Mouse (Mus musculus) lung, embryonic 15.5 days (tissue): ENCODE data around the gene Zfand2a. TPM values are rescaled to one million over a fixed set of nuclear protein-coding genes. Genes with fewer than 3 reads are reported as not detected.
A peak's percentile ranks its signal among the peaks of the same experiment; 100 is the strongest.

Experiments used
- ATAC-seq: fragments of 200-750 bp; cut with Nextera tagmentation; 2 replicates; pipeline ENCODE4 v1.8.0; 2017; ENCODE audit warnings: moderate number of reproducible peaks, borderline replicate concordance; ENCODE audit not compliant: low FRiP score, low TSS enrichment; ENCODE audit errors: extremely low read depth
- H3K27ac ChIP-seq: fragments of 300-500 bp; sonication (generic); 2 replicates; pipeline ENCODE4 v1.5.1; 2015; ENCODE audit warnings: moderate library complexity, mild to moderate bottlenecking, inconsistent platforms
- H3K27me3 ChIP-seq: fragments of 300-500 bp; sonication (generic); 2 replicates; pipeline ENCODE4 v1.6.1; 2015; ENCODE audit warnings: inconsistent platforms
- H3K36me3 ChIP-seq: fragments of 300-500 bp; sonication (generic); 2 replicates; pipeline ENCODE4 v1.6.1; 2015; ENCODE audit warnings: inconsistent platforms
- H3K4me1 ChIP-seq: fragments of 300-500 bp; sonication (generic); 2 replicates; pipeline ENCODE4 v1.6.1; 2015; ENCODE audit warnings: inconsistent platforms
- H3K4me2 ChIP-seq: fragments of 300-500 bp; sonication (generic); 2 replicates; pipeline ENCODE4 v1.6.1; 2015; ENCODE audit warnings: inconsistent platforms, mild to moderate bottlenecking, moderate library complexity
- H3K4me3 ChIP-seq: fragments of 300-500 bp; sonication (generic); 2 replicates; pipeline ENCODE4 v1.5.1; 2015; ENCODE audit warnings: mild to moderate bottlenecking, inconsistent platforms
- H3K9ac ChIP-seq: fragments of 300-500 bp; sonication (generic); 2 replicates; pipeline ENCODE4 v1.6.1; 2015; ENCODE audit warnings: inconsistent platforms
- H3K9me3 ChIP-seq: fragments of 300-500 bp; sonication (generic); 2 replicates; pipeline ENCODE4 v1.6.1; 2016; ENCODE audit warnings: inconsistent platforms
- WGBS: fragments of 180-500 bp; shearing (Covaris S2); methylation state at CpG from one replicate; pipeline ENCODE4 v1.1.7; 2015; 5-methylcytosine and 5-hydroxymethylcytosine counted together
- polyA plus RNA-seq: library from polyadenylated mRNA; unstranded; fragments of >200 nt; fragmentation: Nextera tagmentation; extraction: Ambion mirVana; gene quantifications from 2 replicates; pipeline ENCODE4 v1.2.1, GENCODE M21; 2015

Zfand2a gene
- polyA plus RNA-seq, 1 experiment from 2014 or later: 9.5 TPM

DNA sequence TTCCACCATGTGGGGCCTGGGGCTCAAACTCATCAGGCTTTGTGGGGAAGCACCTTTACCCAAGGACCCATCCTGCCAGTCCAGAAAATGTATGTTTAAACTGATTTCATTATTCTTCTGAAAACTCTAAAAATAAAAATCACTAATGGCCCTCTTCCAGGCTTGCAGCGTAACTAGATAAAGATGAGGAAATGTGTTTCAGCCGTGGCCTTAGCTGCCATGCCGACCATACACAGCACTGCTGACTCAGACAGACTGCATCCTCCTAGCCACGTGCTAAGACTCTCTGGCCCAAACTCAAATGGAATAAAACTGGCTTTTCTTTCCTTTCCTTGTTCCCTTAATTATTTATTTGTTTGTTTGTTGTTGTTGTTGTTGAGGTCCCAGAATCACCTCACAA lies 19.5 kb downstream of the Zfand2a start:
- Histone ChIP-seq H3K27me3 (no peaks in the 10 kb centered on the region), H3K9ac (no peak overlapping the region), H3K27ac (no peak overlapping the region), H3K4me1 (0 out of 2 replicates have a peak, but pooled peaks cover 1% of the 10 kb centered on the region), H3K9me3 (no peaks in the 10 kb centered on the region), H3K4me2 (no peak overlapping the region), H3K36me3 (no peaks in the 10 kb centered on the region), H3K4me3 (no peak overlapping the region)
- no peak for ATAC-seq
- 39% methylated on average over 4 of the region's 4 CpGs for WGBS

DNA sequence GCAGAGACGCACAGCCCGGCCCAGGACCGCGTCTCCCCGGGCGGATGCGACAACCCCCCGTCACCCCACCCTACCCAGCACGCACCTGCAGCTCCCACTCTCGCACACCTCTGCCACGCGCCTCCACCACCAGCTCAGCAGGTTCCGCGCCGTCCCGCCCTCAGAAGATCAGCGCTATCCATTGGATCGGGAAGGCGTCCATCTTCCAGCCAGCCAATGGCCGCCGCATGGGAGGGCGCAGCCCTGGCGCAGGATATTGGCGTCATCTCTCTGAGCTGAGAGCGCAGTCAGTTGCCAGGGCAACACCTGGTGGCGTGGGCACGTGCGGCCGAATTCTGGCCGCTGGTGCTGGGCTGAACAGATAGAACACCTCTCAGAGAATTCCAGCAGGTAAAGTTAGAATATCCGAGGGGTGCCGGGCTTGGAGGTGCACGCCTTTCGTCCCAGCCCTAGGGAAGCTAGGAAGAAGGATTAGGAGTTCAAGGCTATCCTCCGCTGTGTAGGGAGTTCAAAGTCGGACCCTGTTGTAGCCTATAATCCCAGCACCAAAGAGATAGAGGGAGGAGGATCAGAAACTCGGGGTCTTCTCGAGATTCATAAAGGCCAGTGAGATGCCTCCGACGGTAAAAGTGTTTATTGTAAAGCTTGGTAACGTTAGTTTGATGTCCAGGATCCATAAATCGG lies 23.8 kb downstream of the Zfand2a start, which contains the start of gene 3110082I17Rik:
Gene 3110082I17Rik, minus strand, starts transcription at position 144 of the 684 bp plus-strand sequence.
- Histone ChIP-seq H3K27me3 (no peaks in the 10 kb centered on the region), H3K9ac (peak within 1 kb of the TSS; percentile 53), H3K27ac (no peak within 1 kb of the TSS), H3K36me3 (no peaks in the 10 kb centered on the region), H3K4me3 (peak within 1 kb of the TSS; percentile 62), H3K4me2 (peak within 1 kb of the TSS; percentile 64), H3K4me1 (peaks cover 17% of the 10 kb centered on the region), H3K9me3 (no peaks in the 10 kb centered on the region)
- ATAC-seq: peak; percentile 98
- WGBS: 3% methylated on average over 42 of the region's 42 CpGs

DNA sequence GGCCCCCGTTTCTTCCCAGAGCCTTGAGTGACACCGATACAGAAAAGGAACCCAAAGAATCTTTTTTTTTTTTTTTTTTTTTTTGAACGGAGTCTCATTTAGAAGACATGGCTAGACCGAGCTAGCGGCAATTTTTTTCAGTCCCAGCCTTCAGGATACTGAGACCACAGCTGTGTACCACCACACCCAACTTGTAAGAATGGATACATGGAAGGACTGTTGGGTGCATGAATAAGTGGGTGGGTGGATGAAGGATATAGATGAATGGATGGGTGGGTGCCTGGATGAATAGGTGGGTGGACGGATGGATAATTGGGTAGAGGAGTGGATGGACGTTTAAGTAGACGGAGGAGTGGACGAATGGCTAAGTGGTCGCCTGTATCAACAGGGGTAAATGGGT lies 24.4 kb downstream of the Zfand2a start:
- WGBS: 9% methylated on average over 10 of the region's 10 CpGs
- Histone ChIP-seq H3K9me3 (no peaks in the 10 kb centered on the region), H3K4me3 (peak overlapping the region; percentile 62), H3K4me2 (peak overlapping the region; percentile 64), H3K4me1 (peaks cover 17% of the 10 kb centered on the region), H3K9ac (peak overlapping the region; percentile 53), H3K27me3 (no peaks in the 10 kb centered on the region), H3K36me3 (peaks cover 3% of the 10 kb centered on the region; the same call in 1 of the 2 replicates), H3K27ac (no peak overlapping the region)
- peak; percentile 15; the same call in 1 of the 2 replicates for ATAC-seq

DNA sequence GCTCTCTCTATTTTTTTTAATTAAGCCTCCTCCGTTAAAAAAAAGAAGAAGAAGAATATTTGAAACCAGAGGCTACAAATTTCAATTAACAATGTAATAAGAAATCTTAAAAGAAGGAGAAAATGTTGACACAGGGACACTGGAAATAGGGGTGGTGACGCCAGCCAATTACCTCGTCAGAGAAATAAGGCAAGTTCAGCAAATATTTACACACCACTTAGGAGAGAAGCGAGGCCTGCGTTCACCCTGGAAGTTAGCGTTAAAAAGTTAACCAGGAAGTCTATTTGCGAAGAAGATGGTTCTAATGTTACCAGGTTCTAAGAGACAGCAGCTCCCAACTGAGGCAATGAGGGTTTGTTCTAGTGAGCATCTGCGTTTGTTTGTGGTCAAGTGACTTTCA lies 27.1 kb downstream of the Zfand2a start:
- no peak for ATAC-seq
- Histone ChIP-seq H3K9ac (no peak overlapping the region), H3K27ac (peak overlapping the region; percentile 64), H3K27me3 (no peaks in the 10 kb centered on the region), H3K36me3 (peaks cover 15% of the 10 kb centered on the region), H3K4me1 (peaks cover 17% of the 10 kb centered on the region), H3K4me3 (no peak overlapping the region), H3K4me2 (no peak overlapping the region; the same call in 1 of the 2 replicates), H3K9me3 (no peaks in the 10 kb centered on the region)
- 57% methylated on average over 8 of the region's 8 CpGs for WGBS

DNA sequence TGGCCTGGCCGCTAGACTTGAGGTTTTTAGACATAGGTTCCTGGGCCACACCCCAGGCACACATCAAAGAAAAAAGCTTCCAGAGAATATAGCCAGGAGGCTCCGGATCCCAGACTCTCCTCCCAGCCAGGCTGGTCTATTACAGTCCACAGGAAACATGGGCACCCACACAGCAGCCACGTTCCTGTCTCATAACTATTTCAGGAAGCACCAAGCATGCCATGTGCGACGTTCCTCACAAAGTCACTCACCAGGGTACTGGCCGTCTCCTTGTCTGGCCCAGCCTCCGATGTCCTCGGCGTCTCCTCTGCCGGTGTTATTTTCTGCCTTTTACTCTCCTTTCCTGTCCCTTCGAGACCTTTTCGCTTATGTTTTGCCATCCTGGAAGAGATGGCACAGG lies 29.2 kb downstream of the Zfand2a start:
- H3K27ac ChIP-seq: no peak overlapping the region

DNA sequence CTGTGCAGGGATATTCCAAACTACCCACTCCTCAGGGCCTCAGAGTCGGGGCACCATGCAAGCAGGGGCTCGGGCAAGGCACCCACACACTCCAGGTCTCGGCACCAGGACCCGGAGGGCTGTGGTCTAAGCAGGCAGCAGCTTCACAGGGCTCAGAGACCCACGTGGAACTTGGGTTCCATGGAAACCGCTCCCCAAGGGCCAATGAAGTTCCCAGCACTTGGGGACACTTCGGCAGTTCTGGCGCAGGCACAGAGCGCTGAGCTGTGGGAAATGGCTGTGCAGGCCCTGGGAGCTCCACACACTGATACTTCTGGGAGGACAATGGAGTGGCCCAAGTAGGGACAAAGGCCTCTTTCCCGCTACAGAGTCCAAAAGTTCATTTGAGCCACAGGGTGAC lies 31.3 kb downstream of the Zfand2a start:
- Histone ChIP-seq H3K9ac (no peak overlapping the region), H3K4me1 (peaks cover 23% of the 10 kb centered on the region), H3K4me3 (no peak overlapping the region), H3K27me3 (no peaks in the 10 kb centered on the region), H3K4me2 (no peak overlapping the region), H3K27ac (no peak overlapping the region), H3K36me3 (peaks cover 15% of the 10 kb centered on the region), H3K9me3 (no peaks in the 10 kb centered on the region)
- 87% methylated on average over 10 of the region's 10 CpGs for WGBS
- no peak for ATAC-seq

More for the DNA sequence above, 29.2 kb downstream of the Zfand2a start:
- H3K9me3 ChIP-seq: no peaks in the 10 kb centered on the region
- H3K36me3 ChIP-seq: peaks cover 15% of the 10 kb centered on the region
- 86% methylated on average over 12 of the region's 12 CpGs for WGBS
- no peak overlapping the region for H3K4me3 ChIP-seq
- no peak overlapping the region for H3K4me2 ChIP-seq
- peaks cover 19% of the 10 kb centered on the region for H3K4me1 ChIP-seq
- H3K9ac ChIP-seq: no peak overlapping the region
- ATAC-seq: no peak
- H3K27me3 ChIP-seq: no peaks in the 10 kb centered on the region

DNA sequence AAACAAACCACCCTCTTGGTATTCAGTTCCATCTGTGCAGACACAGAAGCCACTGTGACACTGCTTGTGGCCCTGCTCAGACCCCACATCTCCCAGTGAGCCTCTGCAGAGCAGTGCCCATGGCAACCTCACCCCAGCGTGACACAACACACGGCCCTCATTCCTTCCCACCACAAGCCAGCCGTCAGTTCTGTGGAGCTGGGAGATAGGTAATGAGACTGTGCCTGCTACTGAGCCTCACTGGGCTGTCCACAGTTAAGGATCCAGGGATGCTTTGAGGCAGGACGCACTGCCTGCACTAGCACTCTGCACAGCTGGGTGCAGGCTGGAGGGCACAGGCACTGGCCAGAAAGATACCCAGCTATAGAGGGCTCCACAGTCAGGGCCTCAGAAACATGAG lies 34.4 kb downstream of the Zfand2a start:
- peaks cover 26% of the 10 kb centered on the region for H3K4me1 ChIP-seq
- no peak overlapping the region for H3K9ac ChIP-seq
- ATAC-seq: peak; percentile 36; the same call in 1 of the 2 replicates
- no peak overlapping the region for H3K4me3 ChIP-seq
- H3K9me3 ChIP-seq: no peaks in the 10 kb centered on the region
- H3K36me3 ChIP-seq: peaks cover 12% of the 10 kb centered on the region
- 23% methylated on average over 4 of the region's 4 CpGs for WGBS
- peak overlapping the region; percentile 59 for H3K27ac ChIP-seq
- no peaks in the 10 kb centered on the region for H3K27me3 ChIP-seq
- H3K4me2 ChIP-seq: peak overlapping the region; percentile 16; the same call in 1 of the 2 replicates

DNA sequence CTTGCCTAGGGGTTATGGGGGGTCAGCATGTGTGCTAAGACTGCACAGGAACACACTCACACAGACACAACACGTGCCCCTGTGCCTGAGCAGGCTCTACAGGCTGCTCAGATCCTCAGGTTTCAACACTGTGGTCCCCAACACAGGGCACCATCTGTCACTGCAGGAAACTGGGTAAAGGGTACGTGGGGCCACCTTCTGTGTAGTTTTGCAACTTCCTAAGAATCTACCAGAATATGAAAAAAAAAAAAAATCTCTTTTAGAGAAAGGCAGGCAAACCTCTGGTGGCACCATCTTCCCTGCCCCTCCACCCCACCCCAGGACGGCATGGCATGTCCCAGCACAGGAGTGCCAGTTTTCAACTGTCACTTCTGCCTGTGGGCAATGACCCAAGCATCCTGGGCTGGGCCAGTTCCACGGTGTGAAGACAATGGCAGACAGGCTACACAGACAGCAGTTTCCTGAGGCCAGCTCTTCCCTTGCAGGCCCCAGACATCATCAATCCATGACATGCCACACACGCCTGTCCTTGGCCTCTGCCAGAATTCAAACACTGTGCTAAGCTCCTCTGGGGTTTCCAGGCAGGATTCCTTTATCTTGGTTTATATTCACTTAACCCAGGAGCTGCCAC lies 35.1 kb downstream of the Zfand2a start:
- H3K36me3 ChIP-seq: peaks cover 6% of the 10 kb centered on the region; the same call in 1 of the 2 replicates
- H3K9me3 ChIP-seq: no peaks in the 10 kb centered on the region
- no peak overlapping the region for H3K4me3 ChIP-seq
- H3K4me1 ChIP-seq: peaks cover 26% of the 10 kb centered on the region
- H3K27me3 ChIP-seq: no peaks in the 10 kb centered on the region
- H3K4me2 ChIP-seq: peak overlapping the region; percentile 16; the same call in 1 of the 2 replicates
- no peak overlapping the region for H3K9ac ChIP-seq
- H3K27ac ChIP-seq: peak overlapping the region; percentile 59
- 34% methylated on average over 5 of the region's 5 CpGs for WGBS
- ATAC-seq: peak; percentile 74; the same call in 1 of the 2 replicates

DNA sequence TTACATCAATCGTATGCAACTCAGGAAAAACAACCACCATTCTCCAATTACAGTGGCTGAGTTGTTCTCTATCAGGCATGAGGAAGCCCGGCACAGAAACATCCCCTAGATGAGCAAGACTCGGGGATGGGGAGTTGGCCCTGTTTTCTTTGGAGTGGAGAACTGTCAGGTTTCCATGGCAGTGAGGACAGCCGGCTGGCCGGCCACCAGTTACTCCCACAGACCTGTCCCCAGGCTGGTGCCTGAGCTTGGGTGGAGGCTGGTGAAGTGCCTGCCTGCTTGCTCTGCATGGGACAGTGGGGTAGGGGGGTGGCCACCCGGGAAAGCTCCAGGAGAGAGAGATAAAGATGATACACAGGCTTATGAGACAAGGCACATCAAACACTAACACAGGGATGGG lies 36.3 kb downstream of the Zfand2a start:
- H3K9me3 ChIP-seq: no peaks in the 10 kb centered on the region
- WGBS: 62% methylated on average over 6 of the region's 6 CpGs
- no peak for ATAC-seq

DNA sequence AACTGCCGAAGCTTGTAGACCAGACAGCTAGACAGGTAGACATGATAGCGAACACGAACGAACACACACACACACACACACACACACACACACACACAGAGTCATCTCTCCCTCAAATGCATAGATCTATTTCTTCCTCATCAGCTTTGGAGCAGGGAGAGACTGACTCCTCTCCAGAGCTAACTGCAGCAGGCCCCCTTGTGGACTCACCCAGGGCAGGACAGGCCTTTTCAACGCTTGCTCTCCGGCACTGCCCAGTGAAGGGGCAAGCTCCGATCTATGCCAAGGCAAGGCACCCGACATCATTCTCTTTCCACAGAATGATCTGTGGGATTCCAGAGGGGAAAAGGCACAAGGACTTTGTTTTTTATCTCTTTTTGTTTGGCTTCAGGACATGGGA lies 39.1 kb downstream of the Zfand2a start:
- H3K27me3 ChIP-seq: no peaks in the 10 kb centered on the region
- H3K4me3 ChIP-seq: no peak overlapping the region
- no peak overlapping the region for H3K4me2 ChIP-seq
- peaks cover 38% of the 10 kb centered on the region for H3K4me1 ChIP-seq
- 72% methylated on average over 8 of the region's 8 CpGs for WGBS
- no peaks in the 10 kb centered on the region for H3K9me3 ChIP-seq
- H3K36me3 ChIP-seq: no peaks in the 10 kb centered on the region
- H3K27ac ChIP-seq: no peak overlapping the region
- no peak overlapping the region for H3K9ac ChIP-seq
- ATAC-seq: no peak

More for the DNA sequence above, 36.3 kb downstream of the Zfand2a start:
- Histone ChIP-seq H3K4me1 (peaks cover 29% of the 10 kb centered on the region), H3K36me3 (0 out of 2 replicates have a peak, but pooled peaks cover 4% of the 10 kb centered on the region), H3K4me3 (no peak overlapping the region), H3K4me2 (no peak overlapping the region), H3K27ac (no peak overlapping the region), H3K9ac (no peak overlapping the region), H3K27me3 (no peaks in the 10 kb centered on the region)

DNA sequence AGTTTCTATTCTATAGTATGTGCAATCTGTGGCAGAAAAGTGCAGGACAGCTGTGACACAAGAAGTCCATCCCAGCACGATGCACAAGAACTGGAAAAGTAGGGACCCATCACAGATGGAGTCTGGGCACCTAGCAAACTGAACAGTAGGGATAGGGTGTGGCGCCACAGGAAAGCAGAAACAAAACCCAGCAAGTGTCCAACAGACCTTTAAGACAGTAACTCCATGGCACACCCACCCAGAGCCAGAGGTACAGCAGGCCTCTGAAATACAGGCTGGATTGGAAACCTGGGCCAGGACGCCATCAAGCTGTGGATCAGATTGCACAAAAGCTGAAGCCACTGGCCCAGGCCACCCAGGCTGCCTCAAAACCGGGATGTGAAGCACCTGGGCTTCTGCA lies 41.4 kb downstream of the Zfand2a start:
- Histone ChIP-seq H3K4me3 (no peak overlapping the region), H3K36me3 (no peaks in the 10 kb centered on the region), H3K4me1 (peaks cover 23% of the 10 kb centered on the region), H3K27ac (no peak overlapping the region), H3K27me3 (no peaks in the 10 kb centered on the region), H3K9me3 (no peaks in the 10 kb centered on the region), H3K9ac (no peak overlapping the region), H3K4me2 (no peak overlapping the region)
- 57% methylated on average over 4 of the region's 4 CpGs for WGBS
- no peak; the same call in 1 of the 2 replicates for ATAC-seq

DNA sequence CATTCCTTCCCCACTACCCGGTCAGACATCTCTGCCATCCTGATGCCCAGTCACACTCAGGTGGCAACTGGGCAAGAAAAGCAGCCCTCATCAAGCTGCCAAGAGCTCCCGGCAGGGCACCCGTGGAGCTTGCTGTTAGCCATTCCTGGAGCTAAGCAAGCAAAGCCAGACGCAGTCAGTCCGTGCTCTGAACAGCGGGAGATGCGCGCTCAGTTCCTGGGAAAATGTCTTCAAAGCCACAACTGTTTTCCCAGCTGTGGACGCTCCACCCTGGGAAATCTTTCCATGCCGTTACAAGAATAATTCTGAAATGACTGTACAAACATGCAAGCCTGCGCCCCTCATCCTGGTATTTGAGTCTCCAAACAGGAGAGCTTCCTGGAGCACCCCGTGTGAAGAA lies 41.9 kb downstream of the Zfand2a start:
- Histone ChIP-seq H3K27me3 (no peaks in the 10 kb centered on the region), H3K9ac (no peak overlapping the region), H3K9me3 (no peaks in the 10 kb centered on the region), H3K27ac (no peak overlapping the region), H3K4me1 (peaks cover 23% of the 10 kb centered on the region), H3K4me3 (no peak overlapping the region), H3K36me3 (no peaks in the 10 kb centered on the region), H3K4me2 (no peak overlapping the region; the same call in 1 of the 2 replicates)
- WGBS: 61% methylated on average over 12 of the region's 12 CpGs
- ATAC-seq: no peak
